Mouse (Mus musculus): Measurements from ENCODE around the gene Ifi35.
"Not testable (repeated sequence)": the region's sequence is repeated elsewhere in the genome, so short reads cannot be mapped to it uniquely, and the experiment has no call there.

GRCm38 (mm10) chr11:101473686-101474085, 25.5 kb downstream of the Ifi35 start:
- not testable (repeated sequence) for TF ChIP-seq CTCF (IDR thresholded peaks at IDR 0.05; ENCODE audit: low read depth, low read length); POLR2A (IDR thresholded peaks at IDR 0.05; ENCODE audit: borderline replicate concordance, low read depth, low read length)
